Mouse (Mus musculus): ENCODE measurements around the gene Pigf. TPM values are rescaled to one million over a fixed set of nuclear protein-coding genes. Genes with fewer than 3 reads are reported as not detected.
"Not testable (repeated sequence)": the region's sequence is repeated elsewhere in the genome, so short reads cannot be mapped to it uniquely, and the experiment has no call there.

Pigf gene
- total RNA-seq (2021), result 10 to 100 TPM; 18.2 to 19.9 TPM

DNA sequence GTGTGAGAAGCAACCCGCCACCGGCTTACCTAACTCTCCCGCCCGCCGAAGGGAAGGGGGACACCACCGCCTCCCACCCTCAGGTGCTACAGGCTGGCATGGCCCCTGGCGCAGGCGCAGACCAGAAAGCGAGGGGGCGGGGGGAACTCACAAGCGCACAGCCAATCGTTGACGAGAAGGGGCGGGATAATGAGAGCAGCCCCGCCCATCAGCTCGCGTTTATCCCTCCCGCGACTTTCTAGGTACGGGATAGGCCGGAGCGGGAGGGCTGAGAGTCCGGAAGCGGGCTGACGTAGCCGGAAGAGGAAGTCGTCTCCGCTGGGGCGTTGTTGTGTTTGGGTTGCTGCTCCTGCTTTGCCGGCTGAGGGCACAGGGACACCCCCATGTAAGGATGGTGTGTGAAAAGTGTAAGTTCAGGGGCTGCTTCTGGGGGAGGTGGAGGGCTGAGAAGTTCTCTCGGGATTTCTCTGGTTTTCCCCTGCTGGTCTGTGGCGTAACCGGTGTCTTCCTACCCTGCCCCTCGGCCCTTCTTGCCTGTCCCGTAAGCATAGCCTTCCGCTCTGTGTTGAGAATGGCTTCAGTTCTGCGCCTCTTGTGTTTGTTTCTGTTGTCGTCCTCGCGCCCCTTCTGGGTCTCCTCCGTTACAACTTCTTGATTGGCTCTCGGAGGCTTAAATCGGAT is at the start of gene Pigf, which contains the start of gene Cript:
Gene Pigf (minus strand): TSS at position 138 of the 681 bp plus-strand sequence.
Gene Cript (plus strand): TSS at position 282 of the 681 bp plus-strand sequence.
- DNase-seq, result peak; percentile 96 to 97

DNA sequence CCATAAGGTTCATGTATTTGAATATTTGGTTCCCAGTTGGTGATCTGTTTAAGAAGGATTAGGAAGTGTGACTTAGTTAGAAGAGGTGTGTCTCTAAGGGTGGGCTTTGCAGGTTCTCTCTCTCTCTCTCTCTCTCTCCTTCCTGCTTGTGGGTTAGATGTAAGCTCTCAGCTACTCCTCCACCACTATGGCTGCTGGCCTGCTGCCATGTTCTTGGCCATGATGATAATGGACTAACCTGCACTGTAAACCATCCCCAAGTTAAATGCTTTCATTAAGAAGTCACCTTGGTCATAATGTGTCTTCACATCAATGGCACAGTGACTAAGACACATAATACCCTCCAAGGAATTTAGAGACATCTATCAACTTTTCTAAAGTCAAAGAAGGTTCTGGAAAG is 48.3 kb upstream of the Pigf start:
- no peak for DNase-seq

DNA sequence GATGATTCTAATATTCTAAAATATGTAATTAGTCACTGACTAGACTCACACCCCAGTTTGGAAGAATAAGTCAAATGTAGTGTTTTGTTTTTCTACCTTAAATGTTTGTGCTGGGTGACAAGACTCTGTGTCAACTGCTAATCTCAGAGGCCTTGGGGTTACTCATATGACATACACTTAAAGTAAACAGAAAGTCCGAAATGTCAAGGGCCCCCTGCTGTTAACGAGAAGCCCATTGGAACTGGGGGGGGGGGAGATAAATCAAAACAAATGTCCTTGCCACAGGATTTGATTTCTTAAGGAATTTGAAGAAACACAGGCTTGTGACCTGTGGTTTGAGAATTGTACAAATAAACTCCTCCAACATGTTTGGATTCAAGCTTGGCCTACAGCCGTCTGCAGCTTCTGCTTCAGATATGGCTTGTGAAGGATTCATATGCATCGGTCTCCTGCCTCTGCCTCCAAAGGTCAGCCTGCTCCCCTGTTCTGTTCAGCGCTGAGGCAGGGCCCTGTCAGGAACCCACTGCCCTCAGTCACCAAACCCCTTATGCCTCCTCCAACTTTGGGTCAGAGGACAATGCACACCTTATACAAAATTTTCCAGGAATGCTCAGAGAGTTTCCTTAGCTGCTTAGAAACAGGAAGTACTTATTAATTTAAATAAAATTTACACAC is 47.7 kb upstream of the Pigf start:
- DNase-seq, result no peak

DNA sequence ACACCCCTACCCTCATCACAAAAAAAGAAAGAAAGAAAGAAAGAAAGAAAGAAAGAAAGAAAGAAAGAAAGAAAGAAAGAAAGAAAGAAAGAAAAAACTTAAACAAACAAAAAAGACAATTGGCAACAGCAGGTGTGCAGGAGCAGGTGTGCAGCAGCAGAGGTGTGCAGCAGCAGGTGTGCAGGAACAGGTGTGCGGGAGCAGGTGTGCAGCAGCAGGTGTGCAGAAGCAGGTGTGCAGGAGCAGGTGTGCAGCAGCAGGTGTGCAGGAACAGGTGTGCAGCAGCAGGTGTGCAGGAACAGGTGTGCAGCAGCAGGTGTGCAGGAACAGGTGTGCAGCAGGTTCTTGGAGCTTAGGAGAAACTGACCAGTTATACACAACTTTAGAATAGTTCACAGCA is 47.0 kb upstream of the Pigf start:
- DNase-seq, result not testable (repeated sequence)

DNA sequence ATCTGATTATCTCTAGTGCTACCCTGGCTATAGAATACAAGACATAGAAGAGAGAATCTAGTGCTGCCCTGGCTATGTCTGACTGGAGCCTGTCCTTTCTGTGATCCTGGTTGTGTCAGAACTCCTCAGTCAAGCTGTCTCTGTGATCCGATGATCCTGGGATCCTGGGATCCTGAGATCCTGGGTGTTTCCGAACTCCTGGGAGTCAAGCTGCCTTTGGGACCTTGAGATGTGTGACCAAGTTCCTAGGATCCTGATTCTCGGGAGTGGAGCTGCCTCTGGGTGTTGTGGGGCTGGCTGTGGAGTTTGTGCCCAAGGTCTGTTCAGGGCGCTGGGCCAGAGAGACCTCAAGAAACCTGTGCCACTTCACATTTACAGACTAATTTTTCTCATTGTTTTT is 43.8 kb upstream of the Pigf start:
- no peak for DNase-seq

DNA sequence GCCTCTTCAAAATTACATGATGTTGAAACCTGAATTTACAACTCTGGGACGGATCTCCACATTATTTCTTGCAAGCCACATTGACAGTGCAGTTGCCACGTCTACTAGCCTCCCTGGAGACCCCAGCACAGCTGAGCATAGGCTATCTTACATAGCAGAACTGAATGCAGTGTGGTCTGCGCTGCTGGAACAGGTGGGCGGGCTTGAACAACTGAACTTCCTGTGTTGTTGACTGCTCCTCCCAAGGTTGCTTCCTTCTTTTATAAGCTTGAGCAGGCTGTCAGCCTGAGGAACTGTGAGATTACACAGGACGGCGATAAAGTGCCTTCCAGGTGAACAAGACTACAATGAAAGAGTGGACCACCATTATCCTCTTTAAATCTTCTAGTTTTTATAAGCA is 38.8 kb upstream of the Pigf start:
- DNase-seq, result no peak

DNA sequence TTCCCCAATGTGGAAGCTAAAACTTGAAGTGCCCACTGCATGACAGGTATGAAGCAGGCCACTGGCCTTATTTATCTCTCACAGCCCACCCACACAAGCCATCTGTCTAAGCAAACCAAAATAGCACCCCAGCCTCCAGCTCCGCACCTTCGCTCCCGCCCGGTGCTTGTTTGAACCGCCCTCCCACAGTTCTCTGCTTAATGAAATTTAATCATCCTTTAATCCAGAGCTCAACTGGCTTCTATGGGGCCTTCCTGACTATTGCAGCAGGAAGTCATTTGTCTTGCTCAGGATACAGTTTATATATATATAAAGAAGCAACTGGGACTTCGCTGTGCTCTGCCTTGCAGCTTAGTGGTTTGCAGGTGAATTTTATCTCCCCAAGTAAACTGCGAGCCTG is 38.3 kb upstream of the Pigf start:
- DNase-seq, result no peak

DNA sequence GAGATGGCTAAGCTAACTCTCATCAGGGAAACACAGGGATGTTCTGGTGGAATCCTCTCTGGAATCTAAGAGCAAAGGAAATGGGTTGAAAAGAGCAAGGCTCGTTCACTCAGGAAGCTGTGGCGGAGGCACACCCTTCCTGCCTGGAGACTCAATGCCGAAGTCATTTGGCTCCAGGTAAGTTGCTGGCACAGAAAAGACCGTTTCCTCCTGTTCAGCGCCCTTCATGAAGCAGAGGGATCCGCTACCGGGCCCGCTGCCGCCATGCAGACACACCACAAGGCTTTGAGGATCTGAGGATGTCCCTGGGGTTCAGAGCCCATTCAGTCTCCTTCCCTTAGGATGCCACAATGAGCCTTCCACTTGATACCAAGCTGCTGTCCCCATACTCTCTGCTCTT is 37.4 kb upstream of the Pigf start:
- DNase-seq, result no peak

DNA sequence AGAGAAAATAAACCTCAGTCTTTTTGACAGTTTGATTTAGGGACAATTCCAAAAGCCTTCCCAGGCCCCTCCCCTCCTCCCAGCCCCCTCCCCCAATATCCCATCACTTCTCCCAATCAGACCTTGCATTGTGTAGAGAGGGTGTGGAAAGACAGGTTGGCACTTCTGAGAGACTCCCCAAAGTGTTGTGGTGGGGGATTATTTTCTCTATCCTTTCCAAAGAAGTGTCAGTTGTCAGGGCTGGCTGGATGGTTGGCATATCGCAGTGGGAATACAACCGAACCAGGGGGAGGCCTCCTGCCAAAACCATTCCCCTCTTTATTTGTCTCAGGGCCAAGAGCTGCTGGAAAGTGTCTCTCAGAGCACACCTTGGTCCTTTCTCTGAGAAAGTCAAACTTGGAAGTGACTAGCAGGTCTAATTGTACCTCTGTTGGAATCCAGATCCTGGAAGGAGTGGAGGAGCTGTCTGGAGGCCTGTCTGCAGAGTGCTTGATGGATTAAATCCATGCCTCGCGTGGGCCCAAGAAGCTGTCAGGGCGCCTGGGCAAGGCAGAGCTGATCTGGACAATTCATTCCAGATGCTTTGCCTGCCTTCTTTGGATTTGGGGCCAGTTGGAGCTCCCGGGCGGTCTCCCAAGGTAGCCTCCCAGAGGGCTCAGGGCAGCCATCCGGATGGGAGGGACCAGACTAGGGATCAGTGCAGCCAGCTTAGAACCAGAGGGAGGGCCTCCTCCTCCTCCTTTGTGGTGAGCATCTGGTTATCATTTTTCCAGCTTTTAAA is 32.5 kb upstream of the Pigf start:
- DNase-seq, result no peak

DNA sequence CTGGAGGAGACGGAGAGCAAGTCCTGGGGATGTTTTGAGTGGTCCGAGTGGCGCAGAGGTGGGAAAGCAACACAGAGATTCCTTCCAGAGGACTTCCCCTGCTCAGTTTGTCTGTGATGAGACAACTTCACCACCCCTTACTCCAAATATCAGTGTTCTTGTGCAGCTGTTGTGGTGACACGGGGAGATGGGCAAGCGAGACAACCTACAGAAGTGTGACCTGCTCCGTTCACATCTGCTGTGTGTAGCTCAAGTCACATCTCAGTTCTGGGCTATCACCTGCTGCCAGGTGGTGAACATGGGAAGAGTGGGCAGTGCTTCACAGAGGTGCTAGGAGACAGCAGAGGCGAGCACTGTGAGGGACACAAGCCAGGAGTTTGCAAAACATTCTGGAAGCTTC is 31.6 kb upstream of the Pigf start:
- no peak for DNase-seq

DNA sequence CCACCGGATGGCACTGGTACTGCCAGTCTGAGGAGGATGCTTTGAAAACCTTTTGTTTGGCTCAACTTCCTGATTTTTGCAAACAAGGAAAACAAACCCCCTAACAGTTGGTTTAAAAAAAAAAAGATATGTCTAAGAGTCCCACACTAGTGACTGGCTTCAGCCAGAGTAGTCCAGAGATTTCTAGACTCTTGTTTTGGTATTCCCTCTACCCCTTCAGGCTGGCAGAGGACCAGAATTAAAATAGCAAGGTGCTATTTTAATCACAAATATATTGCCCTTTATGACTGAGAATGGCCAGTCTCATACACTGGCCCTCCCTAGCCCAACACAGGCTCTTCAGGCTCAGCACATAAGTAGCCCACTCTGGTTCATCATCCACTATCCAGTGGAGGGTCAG is 30.5 kb upstream of the Pigf start:
- no peak for DNase-seq

DNA sequence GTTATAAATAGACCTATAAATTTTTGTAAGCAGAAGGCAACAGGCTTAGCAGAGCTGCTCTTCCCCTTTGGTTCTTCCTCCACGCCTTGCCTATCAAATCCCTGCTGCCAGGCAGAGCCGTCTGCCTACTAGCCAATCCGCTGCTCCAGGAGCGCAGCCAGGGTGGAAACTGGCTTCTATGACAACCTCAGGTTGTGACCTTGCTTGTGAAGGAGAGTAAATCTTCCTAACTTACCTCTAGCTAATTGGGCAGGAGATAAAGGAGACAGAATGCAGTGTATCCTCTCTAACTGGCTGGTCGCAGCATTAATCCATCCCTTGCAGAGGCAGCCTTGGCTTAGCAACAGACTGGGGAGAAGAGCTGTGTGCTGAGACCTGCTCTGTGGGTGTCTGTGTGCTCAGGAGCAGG is 29.8 kb upstream of the Pigf start:
- DNase-seq, result peak; percentile 59 to 61

DNA sequence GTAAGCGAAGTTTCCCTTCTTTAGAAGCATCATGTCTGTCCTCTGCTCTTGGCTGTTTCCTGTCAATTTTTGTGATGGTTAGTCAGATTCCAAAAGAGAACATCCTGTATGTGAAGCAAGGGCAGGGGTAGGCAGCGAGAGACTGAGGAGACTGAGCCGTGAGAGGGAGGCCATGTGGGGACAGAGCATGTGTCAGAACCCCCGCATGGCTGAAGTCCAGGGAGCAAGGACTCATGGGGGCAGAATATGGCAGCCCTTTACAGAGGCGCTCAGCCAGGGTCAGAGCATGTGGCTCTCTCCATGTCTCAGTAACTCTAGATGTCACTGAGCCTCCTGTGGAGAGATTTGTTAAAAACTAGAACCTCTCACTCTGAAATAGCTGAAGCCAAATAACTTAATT is 28.7 kb upstream of the Pigf start:
- DNase-seq, result no peak

DNA sequence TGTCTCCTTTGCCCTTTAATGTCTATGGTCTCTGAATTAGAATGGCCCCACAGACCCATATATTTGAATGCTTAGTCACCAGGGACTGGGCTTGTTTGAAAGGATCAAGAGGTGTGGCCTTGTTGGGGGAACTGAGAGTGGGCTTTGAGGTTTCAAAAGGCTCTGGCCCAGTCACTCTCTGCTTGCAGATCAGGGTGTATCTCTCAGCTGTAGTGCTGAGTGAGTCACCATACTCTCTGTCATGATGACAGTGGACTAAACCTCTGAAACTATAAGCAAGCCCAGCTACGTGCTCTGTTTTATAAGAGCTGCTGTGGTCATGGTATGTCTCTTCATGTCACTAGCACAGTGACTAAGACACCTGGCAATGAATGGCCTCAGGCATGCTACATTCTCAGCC is 27.2 kb upstream of the Pigf start:
- no peak for DNase-seq

DNA sequence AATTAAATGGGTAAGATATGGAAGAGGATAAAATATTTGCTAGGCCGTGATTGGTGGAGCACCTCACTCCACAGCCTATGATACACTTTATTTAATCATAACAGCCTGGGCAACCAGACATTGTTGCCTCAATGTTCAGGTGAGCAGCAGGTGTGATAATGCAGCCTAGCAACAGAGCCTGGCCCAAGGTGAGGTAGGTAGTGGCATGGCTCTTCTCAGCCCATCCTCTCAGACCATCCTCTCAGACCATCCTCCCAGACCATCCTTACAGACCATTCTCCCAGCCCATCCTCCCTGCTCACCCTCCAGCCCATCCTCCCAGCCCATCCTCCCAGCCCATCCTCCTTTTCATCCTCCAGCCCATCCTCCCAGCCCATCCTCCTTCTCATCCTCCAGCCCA is 26.4 kb upstream of the Pigf start:
- no peak for DNase-seq

DNA sequence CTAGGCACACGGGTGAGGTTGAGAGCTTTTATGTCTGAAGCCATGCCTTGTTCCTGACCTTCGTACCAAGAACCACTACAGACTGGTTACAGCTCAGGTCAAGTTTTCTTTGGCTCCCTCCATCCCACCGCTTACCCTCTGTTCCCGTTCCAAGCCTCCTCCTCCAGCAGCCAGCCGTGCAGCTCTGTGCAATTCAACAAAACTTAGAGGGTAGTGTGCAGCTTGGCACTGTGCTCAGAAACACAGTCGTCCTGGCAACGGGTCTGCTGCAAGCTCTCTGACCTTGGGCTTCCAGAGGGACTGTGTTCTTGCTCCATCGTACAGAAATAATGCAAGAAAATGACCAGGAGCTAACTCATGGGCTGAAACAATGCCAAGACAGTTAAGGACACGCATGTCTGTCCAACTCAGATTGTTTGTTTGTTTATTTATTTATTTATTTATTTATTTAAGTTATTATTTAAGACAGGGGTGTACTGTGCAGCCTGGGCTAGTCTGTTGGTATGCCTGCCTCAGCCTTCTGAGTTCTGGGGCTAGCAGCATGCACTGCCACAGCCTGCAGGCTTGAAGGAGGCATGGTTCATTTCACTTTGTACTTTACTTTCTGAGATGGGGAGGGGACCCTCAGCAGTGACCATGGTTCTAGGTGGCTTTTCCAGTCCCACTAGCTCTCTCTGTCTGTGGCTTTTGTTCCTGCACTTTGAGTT is 25.4 kb upstream of the Pigf start:
- peak; percentile 33 to 46 for DNase-seq

DNA sequence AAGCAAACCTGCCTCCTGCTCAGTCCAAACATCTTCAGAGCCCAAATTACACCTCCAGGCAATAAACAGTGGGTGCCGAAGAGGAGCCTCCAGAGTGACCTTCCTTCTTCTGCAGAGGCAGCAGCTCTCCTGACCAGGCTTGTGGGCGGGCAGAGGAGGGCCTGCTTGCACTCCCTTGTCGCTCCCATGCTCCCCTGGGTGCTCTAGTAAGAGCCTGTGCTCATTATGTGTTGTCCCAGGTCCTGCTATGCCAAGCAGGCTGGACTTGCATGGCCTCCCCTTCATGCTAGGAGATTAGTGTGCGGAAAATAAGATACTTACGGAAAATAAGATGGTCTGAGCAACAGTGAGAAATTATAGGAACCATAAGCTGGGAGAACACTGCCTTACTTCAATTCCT is 24.5 kb upstream of the Pigf start:
- no peak for DNase-seq

DNA sequence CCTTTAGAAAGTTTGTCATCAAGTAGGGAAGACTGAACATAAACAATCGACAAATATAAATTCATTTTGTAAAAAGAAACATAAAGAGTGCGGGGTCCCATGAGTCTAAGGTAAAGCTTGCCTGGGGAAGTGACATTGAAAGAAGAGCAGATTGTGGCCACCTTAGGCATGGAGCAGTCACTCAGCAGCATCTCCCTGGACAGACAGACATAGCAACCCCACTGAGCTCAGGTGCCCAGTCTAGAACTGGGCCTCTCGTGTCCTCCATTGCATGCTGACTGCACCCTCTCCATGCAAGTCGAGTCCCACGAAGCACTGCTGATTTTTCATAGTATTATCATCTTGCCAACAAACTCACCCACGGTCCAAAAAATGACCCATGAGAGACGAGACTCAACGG is 19.6 kb upstream of the Pigf start:
- DNase-seq, result no peak

DNA sequence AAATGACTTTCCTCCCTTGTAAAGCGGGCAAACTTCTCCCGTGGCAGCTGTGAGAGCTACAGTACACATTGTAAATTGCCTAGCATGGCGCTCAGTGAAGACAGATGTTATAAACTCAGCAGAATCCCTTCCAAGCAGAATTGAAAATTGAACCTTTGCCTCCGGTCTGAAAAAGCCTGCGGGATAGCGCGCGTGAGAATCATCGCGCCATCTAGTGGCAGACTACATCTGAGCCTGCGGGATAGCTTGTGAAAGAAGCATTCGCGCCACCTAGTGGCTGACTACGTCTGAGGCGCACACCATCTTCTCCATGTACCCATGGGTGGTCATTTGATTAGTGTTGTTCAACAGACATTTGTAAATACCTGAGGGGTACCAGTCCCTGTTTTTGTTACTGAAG is 19.2 kb upstream of the Pigf start:
- peak; percentile 82 for DNase-seq

DNA sequence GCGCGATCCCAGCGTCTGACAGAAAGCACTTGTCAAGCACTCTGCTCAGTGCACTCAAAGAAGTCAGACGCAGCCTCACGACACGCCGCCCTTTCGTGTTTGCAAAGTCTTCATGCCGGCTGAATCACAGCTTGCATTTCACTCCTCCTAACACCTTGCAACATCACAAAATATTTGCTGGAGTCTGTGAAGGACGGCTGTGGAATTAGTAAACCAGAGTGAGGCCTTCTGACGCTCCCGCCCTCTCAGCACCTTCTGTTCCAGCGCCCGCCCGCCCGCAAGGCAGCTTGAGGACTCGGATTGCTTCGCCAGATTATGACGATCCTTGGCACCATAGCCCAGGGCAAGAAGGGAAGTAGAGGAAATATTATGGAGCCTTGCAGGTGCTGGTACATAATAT is 16.5 kb upstream of the Pigf start:
- DNase-seq, result peak; percentile 26 to 37

DNA sequence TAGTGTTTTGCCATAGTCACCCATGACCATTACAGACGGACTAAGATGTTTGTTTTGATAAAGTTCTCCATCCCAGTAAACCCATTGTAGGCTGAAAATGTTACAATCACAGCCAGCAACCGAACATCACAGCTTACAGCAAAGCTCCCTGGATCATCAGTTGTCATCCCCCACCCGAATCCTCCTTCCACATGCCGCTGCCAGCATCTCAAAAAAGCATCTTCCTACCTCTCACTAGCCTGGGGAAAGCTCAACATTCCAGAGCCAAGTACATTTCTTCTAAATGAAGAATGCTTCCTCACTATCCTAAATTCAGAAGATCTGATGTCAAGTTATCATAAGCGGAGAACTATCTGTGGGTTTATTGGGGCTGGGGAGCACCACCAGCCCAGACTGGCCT is 13.3 kb upstream of the Pigf start:
- no peak for DNase-seq

DNA sequence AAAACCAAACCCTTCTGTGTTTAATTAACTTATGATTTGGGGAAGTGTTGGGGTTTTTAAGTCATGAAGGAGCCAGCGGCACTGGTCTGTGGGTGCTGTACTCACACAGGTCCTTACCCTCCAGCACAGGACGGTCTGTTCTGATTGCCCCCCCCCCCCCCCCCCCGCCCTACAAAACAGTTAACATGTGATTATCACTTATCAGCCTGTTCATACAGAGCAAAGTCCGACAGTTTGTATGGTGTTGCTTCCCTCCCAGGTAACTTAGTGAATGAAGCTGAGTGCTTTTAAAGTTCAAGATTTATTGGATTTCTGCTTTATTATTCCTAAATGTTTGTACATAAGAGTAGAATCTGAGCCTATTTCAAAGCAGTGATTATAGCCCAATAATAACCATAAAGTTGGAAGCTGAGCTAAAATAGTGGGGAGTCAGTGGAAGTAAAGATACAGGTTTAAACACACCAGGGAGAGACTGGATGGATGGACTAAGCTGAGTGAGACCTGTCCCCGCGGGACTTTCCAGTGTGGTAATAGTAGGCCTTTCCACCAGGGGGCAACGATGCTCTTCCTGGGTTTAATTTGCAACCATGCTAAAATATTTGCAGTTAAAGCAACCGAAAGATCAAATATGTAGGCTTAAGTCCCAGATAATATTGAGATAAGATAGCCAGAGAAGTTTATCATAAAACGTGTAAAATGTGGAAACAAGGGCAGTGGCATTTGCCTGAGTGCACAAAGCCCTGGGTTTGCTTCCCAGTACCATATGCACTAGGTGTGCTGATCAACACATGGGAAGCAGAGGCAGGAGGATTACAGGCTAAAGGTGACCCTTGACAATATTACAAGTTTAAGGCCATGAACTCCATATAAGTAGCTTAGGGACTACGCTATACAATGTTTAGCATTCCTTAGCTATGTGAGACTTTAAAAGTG is 11.2 kb upstream of the Pigf start:
- DNase-seq, result no peak

Data from layer of hippocampus, postnatal 36 days (tissue).